Comparison of ENCODE assay signal across 12 mouse cellular contexts in the genomic region with DNA sequence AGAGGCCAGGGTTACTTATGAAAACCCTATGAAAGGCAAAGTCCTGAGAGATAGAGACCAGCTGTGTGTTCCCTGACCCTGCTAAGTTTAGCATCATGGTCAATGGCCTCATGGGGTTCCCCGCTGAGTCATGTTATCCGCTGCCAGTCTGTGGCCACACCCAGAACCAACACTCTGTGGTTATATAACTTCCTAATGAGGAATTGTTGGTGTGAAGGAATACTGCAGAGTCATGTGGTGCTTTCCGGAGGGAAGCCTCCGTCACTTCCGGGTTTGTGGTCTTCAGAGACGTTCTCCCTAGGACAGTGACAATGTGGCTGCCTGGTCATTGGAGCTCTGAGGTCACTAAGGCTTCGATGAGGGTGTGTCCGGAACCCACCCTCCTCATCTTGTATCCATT. TPM values are rescaled to one million over a fixed set of nuclear protein-coding genes. Genes with fewer than 3 reads are reported as not detected.
DNase-seq lines count a peak whose midpoint lies in the region; ATAC-seq and TF ChIP-seq lines count a peak whose summit lies in the region.
"Had no signal": no experiment of that assay in that cellular context is flagged by ENCODE, and none has a peak within 500 bp of the region (broad histone marks: within the 10 kb centered on the region; RNA-seq: fewer than 3 reads in every experiment).

No protein-coding gene starts in this region.

- H3K4me2 ChIP-seq in heart, embryonic 12.5 days: no peak overlapping the region
- peak overlapping the region; percentile 83 for H3K4me2 ChIP-seq in myocyte (ENCODE audit: low read depth)
- H3K4me2 ChIP-seq: embryonic facial prominence, embryonic 12.5 days had no signal

- TF ChIP-seq CTCF in liver, adult 2 months (IDR thresholded peaks at IDR 0.05; ENCODE audit: low read depth, low read length): no peak

- peaks cover 15% of the 10 kb centered on the region for H3K27me3 ChIP-seq in heart, embryonic 12.5 days (replicated peaks)
- H3K27me3 ChIP-seq in liver, adult 2 months (ENCODE audit: control insufficient read depth, insufficient read depth, low read length): peaks cover 6% of the 10 kb centered on the region; the same call in 1 of the 2 replicates
- no peaks in the 10 kb centered on the region for H3K27me3 ChIP-seq in myocyte (ENCODE audit: control insufficient read depth, insufficient read depth, insufficient read length)
- peaks cover 16% of the 10 kb centered on the region for H3K27me3 ChIP-seq in limb, embryonic 10.5 days (ENCODE audit: low read depth, poor library complexity, severe bottlenecking)

- H3K4me3 ChIP-seq in heart, embryonic 12.5 days: no peak overlapping the region
- H3K4me3 ChIP-seq in liver, adult 2 months (ENCODE audit: insufficient read depth, low read depth, low read length): no peak overlapping the region
- no peak overlapping the region for H3K4me3 ChIP-seq in myocyte
- H3K4me3 ChIP-seq in limb, embryonic 10.5 days: no peak overlapping the region
- H3K4me3 ChIP-seq: limb, embryonic 13.5 days had no signal

- TF ChIP-seq POLR2A in liver, adult 2 months (IDR thresholded peaks at IDR 0.05; ENCODE audit: extremely low read depth, insufficient read depth, low read length): no peak
- TF ChIP-seq POLR2A in myocyte (IDR thresholded peaks at IDR 0.05; ENCODE audit: insufficient read length, low read depth): peak; percentile 56

- 65% methylated on average over 8 of the region's 8 CpGs for whole genome bisulfite sequencing in heart, embryonic 12.5 days
- WGBS in liver, adult 2 months: 58% methylated on average over 8 of the region's 8 CpGs
- WGBS in limb, embryonic 10.5 days: 80% methylated on average over 8 of the region's 8 CpGs

- H3K79me2 ChIP-seq in liver, adult 2 months (ENCODE audit: control insufficient read depth, insufficient read depth, low read length): no peaks in the 10 kb centered on the region
- no peaks in the 10 kb centered on the region for H3K79me2 ChIP-seq in myocyte (ENCODE audit: control insufficient read depth, insufficient read depth)

- 0 out of 2 replicates have a peak, but pooled peaks cover 10% of the 10 kb centered on the region for H3K9me3 ChIP-seq in heart, embryonic 12.5 days (replicated peaks)
- 0 out of 2 replicates have a peak, but pooled peaks cover 2% of the 10 kb centered on the region for H3K9me3 ChIP-seq in limb, embryonic 10.5 days (replicated peaks)

- peak; percentile 97 for DNase-seq in heart, adult 11 months
- peak; percentile 31 for DNase-seq in MN1 (ENCODE audit: low spot score)
- DNase-seq in liver, adult 2 months (ENCODE audit: extremely low read depth, low read depth, low spot score): peak; percentile 21
- no peak for DNase-seq in adrenal gland, postnatal 25 days
- DNase-seq in limb, embryonic 10.5 days (ENCODE audit: low spot score): no peak
- DNase-seq in cerebellum, adult 9-11 months: no peak

- H3K27ac ChIP-seq in heart, embryonic 12.5 days (ENCODE audit: poor library complexity, severe bottlenecking): no peak overlapping the region
- H3K27ac ChIP-seq in liver, adult 2 months (replicated peaks; ENCODE audit: insufficient read depth, low read depth, low read length): no peak overlapping the region
- no peak overlapping the region for H3K27ac ChIP-seq in limb, embryonic 10.5 days
- H3K27ac ChIP-seq: embryonic facial prominence, embryonic 12.5 days; limb, embryonic 13.5 days had no signal

- peaks cover 4% of the 10 kb centered on the region for H3K4me1 ChIP-seq in heart, embryonic 12.5 days (replicated peaks)
- H3K4me1 ChIP-seq in liver, adult 2 months (ENCODE audit: control insufficient read depth, insufficient read depth, low read length): no peaks in the 10 kb centered on the region; the same call in 1 of the 2 replicates
- peaks cover 5% of the 10 kb centered on the region; the same call in 1 of the 2 replicates for H3K4me1 ChIP-seq in limb, embryonic 10.5 days
- H3K4me1 ChIP-seq: embryonic facial prominence, embryonic 12.5 days had no signal

- ATAC-seq in heart, embryonic 12.5 days (ENCODE audit: insufficient number of reproducible peaks, low FRiP score): no peak

- no peak overlapping the region for H3K9ac ChIP-seq in heart, embryonic 12.5 days
- H3K9ac ChIP-seq in liver, adult 2 months (ENCODE audit: low read depth, low read length): no peak overlapping the region
- H3K9ac ChIP-seq: embryonic facial prominence, embryonic 12.5 days; limb, embryonic 13.5 days had no signal

- no peaks in the 10 kb centered on the region for H3K36me3 ChIP-seq in heart, embryonic 12.5 days
- no peaks in the 10 kb centered on the region for H3K36me3 ChIP-seq in liver, adult 2 months (ENCODE audit: control insufficient read depth, insufficient read depth, low read length)
- no peaks in the 10 kb centered on the region for H3K36me3 ChIP-seq in myocyte (ENCODE audit: control insufficient read depth, insufficient read depth)
- no peaks in the 10 kb centered on the region for H3K36me3 ChIP-seq in limb, embryonic 10.5 days
- H3K36me3 ChIP-seq: embryonic facial prominence, embryonic 12.5 days; limb, embryonic 13.5 days had no signal

- no peak overlapping the region for H3ac ChIP-seq in myocyte (ENCODE audit: control insufficient read depth, insufficient read length)

TF ChIP-seq in myocyte, 11 proteins besides CTCF, POLR2A, EP300 and RAD21:
- TF ChIP-seq MYOD1 (IDR thresholded peaks at IDR 0.05; ENCODE audit: control insufficient read depth in 1 of 3, insufficient read length in 2 of 3, low read depth in 2 of 3) (peak in 2 of 3 experiments; percentile 42 to 71), TCF12 (IDR thresholded peaks at IDR 0.05; ENCODE audit: insufficient read depth, poor library complexity, severe bottlenecking) (peak; percentile 44), MYOG (IDR thresholded peaks at IDR 0.05; ENCODE audit: control insufficient read depth in 1 of 3, insufficient read depth in 1 of 3, insufficient read length in 2 of 3, low read depth in 2 of 3) (peak in 2 of 3 experiments; percentile 42 to 49), USF1 (IDR thresholded peaks at IDR 0.05; ENCODE audit: low read depth) (peak; percentile 91), REST (IDR thresholded peaks at IDR 0.05; ENCODE audit: insufficient read depth, insufficient read length) (no peak), SRF (IDR thresholded peaks at IDR 0.05; ENCODE audit: control insufficient read depth, insufficient read length, low read depth) (peak; percentile 96), TCF3 (IDR thresholded peaks at IDR 0.05; ENCODE audit: insufficient read length, low read depth) (no peak)

RNA-seq across cellular contexts. Expression of a gene that starts 25.8 kb away (rescaled TPM):
- 0.40 and 0.50 TPM in 2 replicates for polyA plus RNA-seq in heart, embryonic 12.5 days (2016; fragmentation: Nextera tagmentation; extraction: Ambion mirVana)
- total RNA-seq in liver, adult 2 months (2014; rRNA removed): not detected in 2 replicates
- 0.05 TPM in 1 of 2 replicates, not detected in the other for polyA plus RNA-seq in liver, adult 2 months (2012; rRNA removed)
- polyA plus RNA-seq in myocyte (2012; fragmentation: generic; extraction: Trizol): not detected
- not detected in 2 replicates for total RNA-seq in adrenal gland, postnatal 25 days (2021)
- polyA plus RNA-seq in limb, embryonic 10.5 days (2016; fragmentation: Nextera tagmentation; extraction: Ambion mirVana): 0.15 and 0.36 TPM in 2 replicates
- total RNA-seq: gastrocnemius, postnatal 36 days had no signal
- polyA plus RNA-seq: neural tube, embryonic 14.5 days had no signal

RNA-seq across cellular contexts. Expression of a gene that starts 59.3 kb away (rescaled TPM):
- not detected in 2 replicates for polyA plus RNA-seq in heart, embryonic 12.5 days (2016; fragmentation: Nextera tagmentation; extraction: Ambion mirVana)
- under 0.01 TPM in 1 of 2 replicates, not detected in the other for total RNA-seq in liver, adult 2 months (2014; rRNA removed)
- not detected in 2 replicates for polyA plus RNA-seq in liver, adult 2 months (2012; rRNA removed)
- polyA plus RNA-seq in myocyte (2012; fragmentation: generic; extraction: Trizol): 0.22 TPM
- not detected in 2 replicates for total RNA-seq in adrenal gland, postnatal 25 days (2021)
- polyA plus RNA-seq in limb, embryonic 10.5 days (2016; fragmentation: Nextera tagmentation; extraction: Ambion mirVana): 3.9 and 6.3 TPM in 2 replicates

Comparison
In these comparisons a context has a peak if more than half of its experiments do, and no peak if none do; other contexts are left out.
1. DNase-seq: peak in heart, adult 11 months (single experiment), MN1 (single experiment) and liver, adult 2 months (single experiment); none in adrenal gland, postnatal 25 days (single experiment), limb, embryonic 10.5 days (single experiment) and cerebellum, adult 9-11 months (single experiment).